Mouse (Mus musculus) gastrocnemius, postnatal 4 days (tissue): Measurements from ENCODE around the gene Med13l. TPM values are rescaled to one million over a fixed set of nuclear protein-coding genes. Genes with fewer than 3 reads are reported as not detected.

Source experiments
- DNase-seq, 2 experiments: peaks; one replicate each; pipeline ENCODE4 v3.0.0; 2021 to 2022; ENCODE audit warnings: low spot score in 2 of 2, mixed read lengths in 2 of 2
- total RNA-seq, 2 experiments: library from RNA; stranded (reverse); gene quantifications; 2 replicates each; pipeline ENCODE4 v1.2.3; 2021

Gene Med13l
- total RNA-seq, 2 experiments from 2014 or later = 38.6 to 42.3 TPM

DNA sequence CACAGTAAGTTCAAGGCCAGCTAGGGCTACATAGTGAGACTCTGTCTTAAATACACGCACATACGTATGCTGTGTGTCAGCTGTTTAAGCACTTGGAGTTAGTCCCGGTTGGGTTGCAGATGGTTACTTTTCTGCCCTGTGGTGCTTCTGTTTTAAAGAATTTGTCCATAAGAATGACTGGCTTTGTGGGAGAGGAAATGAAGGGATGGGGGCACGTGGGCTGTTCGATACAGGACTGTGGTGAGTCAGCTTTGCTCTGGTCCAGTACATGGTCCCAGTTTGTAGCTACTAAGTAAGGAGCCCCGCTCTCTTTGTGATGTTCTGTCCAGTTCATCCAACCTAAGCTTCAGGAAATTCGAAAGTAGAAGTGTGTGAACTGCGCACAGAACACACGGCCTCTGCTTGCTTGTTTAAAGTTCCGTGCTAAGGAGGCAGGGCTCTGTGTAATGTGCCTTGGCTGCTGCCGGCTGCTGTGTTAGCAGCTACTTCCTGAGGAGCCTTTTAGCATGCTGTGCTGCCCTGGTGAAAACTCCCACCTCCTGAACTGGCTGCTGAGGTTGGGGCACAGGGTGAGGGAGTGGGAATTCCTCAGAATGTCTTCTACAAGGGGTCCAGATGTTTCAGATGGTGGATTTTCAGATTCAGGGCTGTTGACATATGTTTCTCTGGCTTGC is 31.5 kb downstream of the Med13l start:
- no peak for DNase-seq

DNA sequence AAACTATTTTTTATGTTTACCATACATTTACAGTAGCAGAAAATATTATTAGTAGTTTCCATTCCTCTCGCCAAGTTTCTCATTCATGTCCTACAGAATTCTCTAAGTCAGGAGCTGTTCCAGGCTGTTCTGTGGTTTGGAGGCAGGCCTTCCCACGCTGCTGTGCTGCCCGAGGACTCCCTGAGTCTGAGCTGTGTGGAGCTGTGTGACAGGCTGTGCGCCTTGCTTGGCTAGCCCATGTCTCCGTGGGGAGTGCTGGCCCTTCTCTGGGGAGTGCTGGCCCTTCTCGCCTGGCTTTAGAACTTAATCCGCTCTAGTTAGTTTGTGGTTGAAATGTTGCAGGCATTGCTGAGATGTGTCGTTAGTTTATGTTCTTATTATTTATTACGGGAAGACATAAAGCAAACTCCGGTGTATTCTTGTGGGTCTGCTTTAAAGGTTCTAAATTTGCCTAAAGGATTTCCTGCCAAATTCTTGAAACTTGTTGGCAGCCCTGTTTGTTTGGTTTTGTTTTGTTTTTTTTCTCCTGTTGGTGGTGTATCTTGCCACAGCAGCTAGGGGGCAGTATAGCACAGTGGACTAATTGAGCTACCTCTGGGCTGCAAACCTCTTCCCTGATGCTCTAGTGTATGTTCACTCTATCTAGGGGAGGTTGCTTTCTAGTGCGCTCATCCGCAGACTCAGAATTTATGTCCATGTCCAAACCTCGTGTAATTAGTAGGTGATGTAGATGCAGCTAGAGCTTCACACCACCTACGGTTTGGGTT is 34.2 kb downstream of the Med13l start:
- peak in 1 of 2 experiments; percentile 58 for DNase-seq

DNA sequence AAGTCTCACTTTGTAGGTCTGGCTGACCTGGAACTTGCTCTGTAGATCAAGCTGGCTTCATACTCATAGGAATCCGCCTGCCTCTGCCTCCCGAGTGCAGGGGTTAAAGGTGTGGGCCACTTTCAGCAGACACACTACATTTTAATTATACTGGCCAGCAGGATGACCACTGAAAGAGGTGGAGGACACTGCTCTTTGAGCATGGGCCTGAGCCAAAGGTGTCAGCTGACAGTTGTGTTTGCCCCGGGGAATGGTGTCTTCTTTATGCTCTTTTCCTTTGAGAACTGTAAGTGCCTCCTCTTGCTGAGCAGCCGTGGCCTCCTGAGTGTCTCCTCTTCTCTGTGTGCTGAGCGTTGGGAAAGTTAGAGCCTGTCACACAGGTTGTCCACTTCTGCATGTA is 35.4 kb downstream of the Med13l start:
- DNase-seq = no peak

GRCm38 (mm10) chr5:118596452-118597092 is 36.1 kb downstream of the Med13l start:
- no peak for DNase-seq

- DNase-seq = no peak
These were observed 38.1 kb downstream of the Med13l start for GRCm38 (mm10) chr5:118598601-118599000.

DNA sequence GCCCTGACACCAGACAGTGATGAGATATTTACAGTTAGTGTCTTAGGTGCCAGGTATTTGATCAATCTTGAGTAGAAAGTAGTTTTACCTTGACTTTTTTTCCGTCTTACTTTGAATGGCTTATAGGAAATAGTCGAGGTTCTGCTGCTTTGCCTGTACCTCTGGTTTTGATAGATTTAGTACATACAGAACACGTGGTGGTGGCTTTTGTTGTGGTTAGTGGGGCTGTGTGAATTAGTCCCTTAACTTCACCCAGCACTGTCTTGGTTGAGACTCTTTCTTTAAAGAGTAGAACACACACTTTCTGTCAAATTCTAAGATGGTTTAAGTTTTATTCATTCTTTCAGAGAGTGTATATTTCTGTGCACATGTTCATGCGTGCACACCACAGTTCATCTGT is 41.0 kb downstream of the Med13l start:
- no peak for DNase-seq

- DNase-seq = no peak
These were observed 42.2 kb downstream of the Med13l start for GRCm38 (mm10) chr5:118602706-118603105.

GRCm38 (mm10) chr5:118605424-118606067 is 45.1 kb downstream of the Med13l start:
- DNase-seq = no peak

DNA sequence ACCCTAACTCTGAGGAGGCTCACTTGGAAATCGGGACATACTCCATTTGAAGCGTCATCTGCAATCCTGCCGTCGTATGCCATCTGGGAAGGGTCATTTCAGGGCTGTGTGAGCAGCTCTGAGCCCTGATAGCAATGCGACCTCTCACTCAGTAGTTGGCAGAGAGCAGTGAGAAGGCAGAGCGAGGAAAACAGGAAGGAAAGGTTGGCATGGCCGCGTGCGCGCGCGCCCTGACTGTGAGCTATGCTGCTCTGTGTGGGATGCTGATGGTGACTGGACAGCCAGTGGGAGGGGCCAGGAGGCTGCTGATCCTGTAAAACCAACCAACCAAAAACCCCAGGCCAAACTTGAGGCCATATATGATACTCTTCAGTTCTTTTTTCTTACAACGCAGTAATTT is 46.2 kb downstream of the Med13l start:
- DNase-seq = no peak

- DNase-seq = no peak
These were observed 47.4 kb downstream of the Med13l start for GRCm38 (mm10) chr5:118607900-118608299.

DNA sequence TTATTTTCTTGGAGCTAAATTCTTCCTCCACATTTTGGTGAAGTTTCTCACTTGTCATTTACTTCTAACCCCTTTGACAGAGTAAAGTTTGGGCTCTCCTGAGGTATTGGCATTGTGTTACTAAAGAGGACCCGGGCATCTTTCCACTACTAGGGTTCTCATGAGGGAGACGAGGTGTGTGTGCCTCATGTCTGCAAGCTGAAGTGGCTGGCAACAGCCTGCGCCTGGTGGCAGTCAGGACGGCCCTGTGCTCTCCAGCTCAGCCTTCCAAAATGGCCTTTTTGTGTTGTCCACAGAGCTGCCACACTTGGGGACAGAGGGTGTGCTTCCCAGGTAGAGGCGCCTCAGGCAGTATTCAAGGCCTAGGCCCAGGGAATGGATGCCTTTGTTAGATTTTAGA is 50.0 kb downstream of the Med13l start:
- DNase-seq = no peak

DNA sequence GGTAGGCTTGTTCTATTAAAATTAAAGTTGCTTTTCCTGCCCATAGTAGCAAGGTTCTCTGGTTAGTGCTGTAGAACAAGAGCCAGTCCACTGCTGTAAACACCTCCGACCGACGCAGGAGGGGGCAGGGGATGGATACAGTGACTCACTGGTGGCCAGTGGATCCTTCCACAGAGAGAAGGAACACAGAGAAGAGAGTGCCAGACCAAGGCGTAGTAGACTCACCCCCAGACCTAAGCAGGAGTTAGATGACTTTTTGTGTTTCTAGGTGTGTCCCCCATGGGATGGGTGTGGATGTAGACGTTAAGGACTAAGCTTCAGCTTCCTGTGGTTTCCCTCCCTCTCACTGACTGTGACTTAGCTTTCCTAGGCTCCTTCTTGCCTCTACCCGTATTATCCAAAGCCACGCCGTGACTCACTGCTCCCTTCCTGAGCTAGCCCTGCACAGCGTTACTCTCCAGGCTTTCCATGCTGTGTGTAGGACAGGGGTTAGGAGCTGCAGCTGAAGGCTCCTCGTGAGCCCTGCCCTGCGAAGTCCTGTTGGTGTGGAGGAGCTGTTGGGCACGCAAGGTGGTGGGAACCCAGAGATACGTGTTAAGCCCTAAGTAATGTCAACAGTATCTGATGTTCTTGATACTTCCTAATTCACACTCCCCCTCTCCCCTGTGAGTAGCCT is 52.6 kb downstream of the Med13l start:
- no peak for DNase-seq

GRCm38 (mm10) chr5:118613704-118614103 is 53.2 kb downstream of the Med13l start:
- DNase-seq = no peak

DNA sequence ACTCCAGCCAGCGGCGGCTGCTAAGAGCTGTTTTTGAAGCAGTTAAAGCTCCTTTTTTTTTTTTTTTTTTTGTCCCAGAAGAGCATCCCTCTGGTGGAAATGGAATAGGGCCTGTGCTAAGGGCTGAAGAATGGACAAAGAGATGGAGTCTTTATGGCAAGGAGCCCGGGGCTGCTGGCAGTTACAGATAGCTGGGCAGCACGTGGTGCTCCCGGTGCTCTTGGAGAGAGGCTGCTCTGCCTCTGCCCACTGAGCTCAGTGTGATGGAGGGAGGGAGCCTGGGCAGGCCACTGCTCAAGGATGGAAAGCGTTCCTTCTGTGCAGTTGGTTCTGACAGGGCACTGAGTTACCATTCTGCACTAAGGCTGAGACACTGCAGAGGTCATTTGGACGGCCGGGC is 53.6 kb downstream of the Med13l start:
- DNase-seq = no peak

- DNase-seq = no peak
These were observed 54.1 kb downstream of the Med13l start for GRCm38 (mm10) chr5:118614571-118614981.

DNA sequence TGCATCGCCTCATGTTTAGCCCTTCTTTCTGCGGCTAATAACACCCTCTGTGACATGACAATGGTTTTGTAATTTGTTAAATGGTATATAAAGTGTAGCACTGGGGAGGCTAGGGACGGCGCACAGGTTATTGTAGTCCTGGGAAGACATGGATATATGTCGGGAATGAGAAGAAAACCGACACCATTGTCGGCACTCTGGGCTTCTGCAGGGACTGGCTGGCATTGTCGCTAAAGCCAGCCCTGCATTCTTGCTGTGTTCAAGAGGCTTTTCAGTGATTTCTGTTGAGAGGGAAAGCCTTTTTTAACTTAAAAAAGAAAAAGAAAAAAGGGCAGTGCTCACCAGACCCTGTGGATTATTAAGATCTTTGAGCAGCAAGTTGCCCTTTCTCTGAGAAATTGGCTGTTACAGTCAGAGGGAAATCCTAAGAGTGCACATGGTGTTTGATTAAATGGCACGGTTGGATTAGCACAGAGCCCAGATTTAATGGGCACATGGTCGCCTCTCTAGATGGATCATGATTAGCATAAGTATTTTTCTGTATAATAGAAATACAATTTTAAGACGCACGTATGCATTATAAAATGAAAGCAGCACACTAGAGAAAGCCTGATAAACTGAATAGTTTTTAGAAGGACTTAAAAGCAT is 58.6 kb downstream of the Med13l start:
- no peak for DNase-seq

DNA sequence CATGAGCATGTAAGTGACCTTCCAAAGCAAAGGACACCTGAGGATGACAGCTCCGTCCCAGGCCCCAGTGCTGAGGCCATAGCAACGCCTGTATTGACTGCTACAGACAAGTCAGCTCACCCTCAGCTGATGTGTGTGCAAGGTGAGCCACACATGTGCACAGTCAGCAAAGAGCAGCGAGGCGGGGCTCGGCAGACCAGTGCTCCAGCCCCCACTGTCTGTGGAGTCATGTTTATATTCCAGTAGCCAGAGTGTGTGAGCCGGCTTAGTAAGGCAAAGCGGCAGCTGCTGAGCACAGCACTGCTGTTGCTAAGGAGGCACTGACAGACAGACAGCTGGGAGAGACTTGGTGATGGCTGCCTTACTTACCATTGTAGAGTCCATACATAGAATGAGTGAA is 59.3 kb downstream of the Med13l start:
- no peak for DNase-seq

DNA sequence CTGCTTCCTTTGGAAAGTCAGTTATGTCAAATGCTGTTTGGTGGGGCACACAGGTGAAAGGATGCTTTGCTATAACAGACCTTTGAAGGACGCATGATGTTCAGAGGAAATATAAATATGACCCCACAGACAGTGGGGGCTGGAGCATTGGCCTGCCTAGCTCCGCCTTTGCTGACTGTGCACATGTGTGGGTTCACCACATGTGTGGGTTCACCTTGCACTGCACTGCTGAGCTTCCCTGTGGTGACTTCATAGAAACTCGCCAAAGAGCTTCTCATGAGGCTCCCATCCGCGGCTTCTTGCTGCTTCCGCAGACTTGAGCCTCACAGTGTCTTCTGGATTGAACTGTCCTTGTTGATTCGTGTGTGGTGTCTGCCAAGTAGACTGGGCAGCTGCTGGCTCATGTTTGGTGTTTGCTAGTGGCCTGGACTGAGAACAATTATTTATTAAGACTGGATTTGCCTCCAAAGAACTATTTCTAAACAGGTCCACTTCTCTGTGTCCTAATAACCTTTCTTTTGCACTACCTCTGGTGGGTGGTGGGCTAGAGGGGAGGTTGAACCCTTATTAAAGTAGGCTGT is 59.9 kb downstream of the Med13l start:
- DNase-seq = no peak

- DNase-seq = no peak
These were observed 61.4 kb downstream of the Med13l start for GRCm38 (mm10) chr5:118621877-118622276.

GRCm38 (mm10) chr5:118622346-118622745 is 61.9 kb downstream of the Med13l start:
- no peak for DNase-seq
